Mouse (Mus musculus): ENCODE data around the gene Trappc2l. TPM values are rescaled to one million over a fixed set of nuclear protein-coding genes. Genes with fewer than 3 reads are reported as not detected.
"Not testable (repeated sequence)": the region's sequence is repeated elsewhere in the genome, so short reads cannot be mapped to it uniquely, and the experiment has no call there.

Trappc2l gene
- polyA plus RNA-seq, 1 experiment from 2014 or later = 48.9 TPM

DNA sequence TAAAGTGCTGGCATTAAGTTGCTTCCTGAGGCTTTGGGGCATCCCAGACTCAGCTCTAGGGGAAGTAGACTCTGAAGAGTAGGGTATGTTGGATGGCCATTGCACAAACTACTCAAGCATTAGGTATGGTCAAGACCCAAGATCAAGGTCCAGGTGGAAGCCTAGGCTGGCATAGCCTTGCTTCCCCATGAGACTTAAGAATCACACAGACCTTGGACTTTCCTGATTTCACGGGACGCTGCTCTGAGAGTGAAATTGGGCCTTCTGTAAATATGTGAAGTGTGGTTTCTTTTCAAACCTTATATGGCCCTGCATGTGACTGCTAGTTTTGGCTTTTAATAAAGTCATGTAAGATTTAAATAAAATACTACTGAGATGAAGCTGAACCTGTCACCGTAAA is 38.7 kb upstream of the Trappc2l start:
- Histone ChIP-seq H3K36me3 (peaks cover 53% of the 10 kb centered on the region), H3K9me3 (no peaks in the 10 kb centered on the region), H3K9ac (no peak overlapping the region), H3K4me1 (peaks cover 50% of the 10 kb centered on the region), H3K27ac (no peak overlapping the region), H3K27me3 (no peaks in the 10 kb centered on the region), H3K4me2 (no peak overlapping the region), H3K4me3 (no peak overlapping the region)
- ATAC-seq (ENCODE audit: insufficient number of reproducible peaks, low FRiP score, low TSS enrichment, low read depth) = no peak
- 89% methylated on average over 3 of the region's 3 CpGs for WGBS

DNA sequence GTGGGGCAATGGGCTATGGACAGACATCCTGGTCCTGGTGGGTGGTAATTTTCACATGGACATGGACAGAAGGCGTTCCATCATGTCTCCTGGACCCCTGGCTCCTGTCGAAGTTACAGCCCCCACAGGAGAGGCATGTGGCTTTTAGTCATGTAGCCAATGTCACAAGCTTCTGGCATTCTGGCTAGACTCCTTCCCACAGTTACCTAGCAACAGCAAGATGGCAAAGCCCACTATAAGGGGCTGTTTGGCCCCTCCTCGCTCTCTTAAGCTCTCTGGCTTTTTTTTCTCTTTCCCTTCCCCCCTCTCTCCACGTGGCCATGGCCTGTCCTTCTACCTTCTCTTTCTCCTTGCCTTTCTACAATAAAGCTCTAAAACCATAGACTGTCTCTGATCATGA is 38.3 kb upstream of the Trappc2l start:
- not testable (repeated sequence) for ATAC-seq (ENCODE audit: insufficient number of reproducible peaks, low FRiP score, low TSS enrichment, low read depth); H3K9me3 ChIP-seq; H3K4me2 ChIP-seq; H3K9ac ChIP-seq; H3K27me3 ChIP-seq; H3K4me3 ChIP-seq
- 55% methylated on average over 4 of the region's 4 CpGs for WGBS
- Histone ChIP-seq H3K4me1 (peaks cover 50% of the 10 kb centered on the region), H3K36me3 (peaks cover 53% of the 10 kb centered on the region), H3K27ac (0 out of 2 replicates have a peak overlapping the region, but pooled peaks have one; percentile 33)

DNA sequence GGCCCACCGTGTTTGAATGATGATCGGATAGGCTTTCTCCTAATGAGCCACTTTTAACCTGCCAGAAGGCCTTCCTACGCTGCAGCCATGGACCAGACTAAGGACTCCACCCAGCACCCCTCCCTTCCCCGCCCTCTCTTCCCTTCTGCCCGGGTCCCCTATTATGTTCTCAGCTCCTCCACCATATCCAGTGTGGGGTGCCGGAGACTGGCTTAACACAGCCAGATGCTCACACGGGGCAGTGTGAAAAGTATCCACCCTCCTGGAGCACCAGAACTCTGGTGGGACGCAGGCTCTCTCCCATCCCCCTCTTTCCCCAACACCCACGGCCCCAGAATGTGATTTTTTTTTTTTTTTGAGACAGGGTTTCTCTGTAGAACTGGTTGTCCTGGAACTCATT is 37.9 kb upstream of the Trappc2l start:
- peaks cover 53% of the 10 kb centered on the region for H3K36me3 ChIP-seq
- WGBS = 63% methylated on average over 9 of the region's 9 CpGs
- H3K4me2 ChIP-seq = no peak overlapping the region
- no peak overlapping the region for H3K4me3 ChIP-seq
- no peaks in the 10 kb centered on the region for H3K9me3 ChIP-seq
- H3K9ac ChIP-seq = no peak overlapping the region
- no peak for ATAC-seq (ENCODE audit: insufficient number of reproducible peaks, low FRiP score, low TSS enrichment, low read depth)
- no peaks in the 10 kb centered on the region for H3K27me3 ChIP-seq
- H3K4me1 ChIP-seq = peaks cover 50% of the 10 kb centered on the region
- H3K27ac ChIP-seq = 0 out of 2 replicates have a peak overlapping the region, but pooled peaks have one; percentile 33

DNA sequence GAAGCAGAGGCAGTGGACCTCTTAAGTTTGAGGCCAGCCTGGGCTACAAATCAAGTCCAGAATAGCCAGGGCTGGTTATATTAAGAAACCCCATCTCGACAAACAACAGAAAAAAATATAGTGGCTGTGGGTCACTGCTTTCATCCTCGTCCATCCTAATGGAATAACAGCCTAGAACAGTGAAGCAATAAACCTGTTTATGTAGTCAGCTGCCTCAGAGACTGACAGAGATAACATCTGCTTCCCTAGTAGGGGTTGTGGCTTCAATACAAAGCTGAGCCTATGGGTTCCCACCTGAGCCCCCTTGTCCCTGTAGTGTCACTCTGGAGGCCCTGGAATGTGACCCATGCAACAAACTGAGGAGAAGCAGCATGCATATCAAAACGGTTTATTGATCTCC is 37.2 kb upstream of the Trappc2l start:
- no peak overlapping the region for H3K4me3 ChIP-seq

DNA sequence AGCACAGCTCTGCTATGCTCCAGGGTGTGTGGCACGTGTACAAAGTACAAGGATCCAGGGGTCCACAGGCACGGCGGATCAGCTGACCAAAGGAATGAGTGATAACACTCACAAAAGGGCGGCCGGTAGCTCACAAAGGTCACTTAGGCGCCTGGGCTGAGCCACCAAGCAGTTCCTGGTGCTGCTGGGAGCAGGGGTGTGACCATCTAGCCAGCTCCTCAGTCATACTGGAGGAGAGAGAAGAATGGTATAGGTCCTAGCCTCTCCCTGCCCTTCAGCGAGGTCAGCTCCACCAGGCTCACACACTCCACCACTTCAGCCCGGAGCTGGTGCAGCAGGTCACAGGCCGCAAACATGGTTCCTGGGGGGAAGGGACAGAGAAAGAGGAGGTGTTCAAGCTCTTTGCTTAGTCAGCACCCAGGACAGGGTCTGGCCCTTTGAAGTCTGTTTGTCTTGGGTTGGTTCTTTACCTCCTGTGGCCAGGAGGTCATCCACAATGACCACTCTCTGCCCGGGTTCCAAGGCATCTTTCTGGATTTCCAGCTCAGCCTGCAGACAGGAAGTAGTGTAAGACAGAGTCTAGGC is 36.7 kb upstream of the Trappc2l start:
- Histone ChIP-seq H3K4me3 (no peak overlapping the region), H3K4me2 (no peak overlapping the region; the same call in 1 of the 2 replicates), H3K9ac (no peak overlapping the region), H3K4me1 (peaks cover 49% of the 10 kb centered on the region), H3K9me3 (no peaks in the 10 kb centered on the region), H3K27me3 (no peaks in the 10 kb centered on the region), H3K27ac (no peak overlapping the region), H3K36me3 (peaks cover 49% of the 10 kb centered on the region)
- WGBS = 47% methylated on average over 10 of the region's 10 CpGs
- ATAC-seq (ENCODE audit: insufficient number of reproducible peaks, low FRiP score, low TSS enrichment, low read depth) = no peak

More for the DNA sequence above, 37.2 kb upstream of the Trappc2l start:
- no peaks in the 10 kb centered on the region for H3K27me3 ChIP-seq
- H3K4me2 ChIP-seq = no peak overlapping the region
- no peak overlapping the region for H3K9ac ChIP-seq
- H3K9me3 ChIP-seq = no peaks in the 10 kb centered on the region
- 39% methylated on average over 3 of the region's 3 CpGs for WGBS
- peaks cover 49% of the 10 kb centered on the region for H3K4me1 ChIP-seq
- no peak overlapping the region for H3K27ac ChIP-seq
- no peak for ATAC-seq (ENCODE audit: insufficient number of reproducible peaks, low FRiP score, low TSS enrichment, low read depth)
- H3K36me3 ChIP-seq = peaks cover 53% of the 10 kb centered on the region

DNA sequence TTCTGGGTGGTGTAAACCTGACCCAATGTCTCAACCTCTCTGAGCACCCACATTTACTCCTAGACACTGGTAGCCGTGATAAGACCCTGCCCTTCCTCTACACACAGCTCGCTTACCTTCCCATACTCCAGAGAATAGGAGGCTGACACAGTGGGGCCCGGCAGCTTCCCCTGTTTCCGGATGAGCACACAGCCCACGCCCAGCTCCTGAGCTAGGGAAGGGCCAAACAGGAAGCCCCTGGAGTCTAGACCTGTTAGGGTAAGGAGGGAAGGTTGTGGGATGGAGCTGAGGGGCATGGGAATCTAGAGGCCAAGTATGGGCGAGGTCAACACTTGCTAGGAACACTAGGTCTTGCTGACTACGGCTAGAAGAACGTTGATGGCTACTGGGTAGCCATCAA is 36.2 kb upstream of the Trappc2l start:
- Histone ChIP-seq H3K9me3 (no peaks in the 10 kb centered on the region), H3K9ac (no peak overlapping the region), H3K4me1 (peaks cover 48% of the 10 kb centered on the region), H3K4me3 (peak overlapping the region; percentile 76), H3K36me3 (peaks cover 44% of the 10 kb centered on the region), H3K27ac (no peak overlapping the region), H3K27me3 (no peaks in the 10 kb centered on the region), H3K4me2 (peak overlapping the region; percentile 79)
- no peak for ATAC-seq (ENCODE audit: insufficient number of reproducible peaks, low FRiP score, low TSS enrichment, low read depth)
- WGBS = 70% methylated on average over 8 of the region's 8 CpGs

DNA sequence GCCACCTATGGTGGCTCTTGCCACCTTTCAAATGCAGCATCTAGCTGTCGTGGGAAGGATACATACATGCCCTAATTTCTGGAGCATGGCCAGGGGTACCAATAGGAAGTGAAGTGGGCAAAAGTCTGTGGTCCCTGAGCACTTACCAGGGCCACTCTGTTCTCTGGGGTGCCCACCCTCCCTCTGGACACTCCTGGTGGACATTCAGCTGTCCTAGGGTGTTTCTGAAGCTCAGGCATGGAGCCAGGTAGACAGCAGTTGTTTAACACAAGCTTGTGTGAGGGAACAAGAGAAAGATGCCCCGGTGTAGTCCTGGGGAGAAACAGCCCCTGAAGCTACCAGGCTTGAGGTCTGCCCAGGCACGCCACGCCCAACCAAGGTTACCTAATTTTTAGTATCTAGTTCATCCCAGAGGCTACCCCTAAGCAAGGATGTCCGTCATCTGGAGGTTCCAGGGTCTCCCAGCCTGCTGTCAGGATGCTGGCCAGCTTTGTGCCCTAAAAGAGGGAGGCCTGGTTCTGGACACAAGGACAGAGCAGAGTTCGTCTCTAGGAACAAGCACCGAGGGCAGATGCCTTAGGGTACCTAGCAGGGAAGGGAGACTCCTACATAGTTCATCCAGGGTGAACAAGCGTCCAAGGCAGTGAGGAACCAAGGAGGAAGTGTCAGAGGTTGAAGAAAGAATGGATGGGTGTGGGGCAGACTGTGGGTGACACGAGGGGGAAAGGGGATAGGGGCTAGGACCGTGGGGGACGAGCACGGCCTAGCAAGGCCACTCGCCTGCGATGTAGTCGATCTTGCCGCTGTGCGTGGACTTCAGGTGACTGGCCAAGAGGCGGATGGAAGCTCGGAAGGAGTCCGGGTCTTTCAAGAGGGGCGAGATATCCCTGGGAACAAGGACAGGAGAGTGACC is 35.4 kb upstream of the Trappc2l start:
- ATAC-seq (ENCODE audit: insufficient number of reproducible peaks, low FRiP score, low TSS enrichment, low read depth) = no peak
- H3K27ac ChIP-seq = peak overlapping the region; percentile 73
- H3K4me2 ChIP-seq = peak overlapping the region; percentile 79
- peak overlapping the region; percentile 65 for H3K9ac ChIP-seq
- no peaks in the 10 kb centered on the region for H3K9me3 ChIP-seq
- no peaks in the 10 kb centered on the region for H3K27me3 ChIP-seq
- peak overlapping the region; percentile 76 for H3K4me3 ChIP-seq
- H3K4me1 ChIP-seq = peaks cover 54% of the 10 kb centered on the region
- peaks cover 37% of the 10 kb centered on the region for H3K36me3 ChIP-seq
- 16% methylated on average over 21 of the region's 21 CpGs for WGBS

DNA sequence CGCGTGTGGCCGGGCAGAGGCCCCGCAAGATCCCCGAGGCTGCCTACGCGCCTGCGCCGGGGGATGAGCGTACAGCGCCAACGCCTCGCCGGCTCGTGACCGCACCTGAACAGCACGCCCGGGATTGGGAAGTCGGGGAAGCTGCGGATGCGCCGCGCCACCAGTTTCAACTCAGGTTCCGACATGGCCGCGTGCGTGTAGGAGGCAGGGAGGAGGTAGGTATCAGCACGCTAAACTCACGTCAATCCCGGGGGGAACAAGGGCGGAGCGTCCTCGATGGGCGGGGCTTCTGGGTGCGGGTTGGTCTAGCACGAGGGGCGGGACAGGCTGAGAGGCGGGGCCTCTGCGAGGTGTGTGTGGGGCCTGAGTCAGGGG is 34.8 kb upstream of the Trappc2l start, which contains the start of gene Aprt:
TSS of gene Aprt (minus strand) at position 262 of the 375 bp plus-strand sequence.
- WGBS = under 1% methylated on average over 39 of the region's 39 CpGs
- no peaks in the 10 kb centered on the region for H3K9me3 ChIP-seq
- peak within 1 kb of the TSS; percentile 73 for H3K27ac ChIP-seq
- peak; percentile 89 for ATAC-seq (ENCODE audit: insufficient number of reproducible peaks, low FRiP score, low TSS enrichment, low read depth)
- peak within 1 kb of the TSS; percentile 65 for H3K9ac ChIP-seq
- peaks cover 56% of the 10 kb centered on the region for H3K4me1 ChIP-seq
- H3K36me3 ChIP-seq = peaks cover 30% of the 10 kb centered on the region
- peak within 1 kb of the TSS; percentile 76 for H3K4me3 ChIP-seq
- no peaks in the 10 kb centered on the region for H3K27me3 ChIP-seq
- H3K4me2 ChIP-seq = peak within 1 kb of the TSS; percentile 79

DNA sequence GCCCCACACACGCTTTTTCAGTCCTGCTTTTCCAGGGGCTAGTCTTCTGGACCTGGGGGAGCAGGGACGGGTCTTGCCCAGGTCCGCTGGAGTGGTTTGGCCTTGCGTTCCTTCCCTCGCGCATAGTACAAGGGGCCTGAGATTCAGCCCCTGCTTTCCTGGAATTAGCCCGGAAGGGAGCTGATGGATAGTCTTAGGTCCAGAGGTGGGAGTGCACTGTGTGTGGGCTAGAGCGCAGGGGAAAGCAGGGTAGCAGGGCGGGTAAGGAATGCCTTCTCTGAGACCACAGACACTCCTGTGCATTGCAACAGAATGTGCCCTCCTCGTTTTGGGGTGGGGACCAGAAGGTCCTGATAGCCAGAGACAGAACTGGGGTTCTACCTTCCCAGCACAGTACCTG is 34.3 kb upstream of the Trappc2l start:
- H3K36me3 ChIP-seq = peaks cover 25% of the 10 kb centered on the region
- H3K9me3 ChIP-seq = no peaks in the 10 kb centered on the region
- no peaks in the 10 kb centered on the region for H3K27me3 ChIP-seq
- H3K4me2 ChIP-seq = peak overlapping the region; percentile 79
- 44% methylated on average over 10 of the region's 10 CpGs for WGBS
- ATAC-seq (ENCODE audit: insufficient number of reproducible peaks, low FRiP score, low TSS enrichment, low read depth) = no peak
- H3K4me3 ChIP-seq = peak overlapping the region; percentile 76
- peak overlapping the region; percentile 63; the same call in 1 of the 2 replicates for H3K27ac ChIP-seq
- no peak overlapping the region for H3K9ac ChIP-seq
- peaks cover 56% of the 10 kb centered on the region for H3K4me1 ChIP-seq

DNA sequence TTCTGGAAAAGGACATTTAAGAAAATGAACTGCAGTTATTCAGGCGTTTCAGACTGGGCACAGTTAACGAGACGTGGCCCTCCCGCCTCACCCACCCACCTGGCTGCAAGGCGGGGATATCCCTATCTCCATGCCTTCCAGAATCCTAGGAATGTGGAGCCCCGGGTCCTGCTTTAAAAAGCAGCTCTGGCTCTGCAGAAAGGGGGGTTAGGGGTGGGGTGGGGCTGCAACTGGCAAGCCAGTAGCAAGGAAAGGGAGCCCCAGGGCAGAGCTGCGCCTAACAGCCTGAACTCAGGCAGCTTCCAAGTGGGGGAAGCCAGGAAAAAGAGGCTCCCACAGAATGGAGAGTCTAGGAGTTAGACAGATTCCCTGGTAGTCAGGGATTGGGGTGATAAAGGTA is 32.2 kb upstream of the Trappc2l start:
- H3K4me2 ChIP-seq = no peak overlapping the region
- H3K9me3 ChIP-seq = no peaks in the 10 kb centered on the region
- H3K9ac ChIP-seq = no peak overlapping the region
- H3K27ac ChIP-seq = peak overlapping the region; percentile 68
- H3K4me3 ChIP-seq = no peak overlapping the region
- ATAC-seq (ENCODE audit: insufficient number of reproducible peaks, low FRiP score, low TSS enrichment, low read depth) = no peak
- 9% methylated on average over 7 of the region's 7 CpGs for WGBS
- peaks cover 56% of the 10 kb centered on the region for H3K4me1 ChIP-seq
- H3K36me3 ChIP-seq = peaks cover 7% of the 10 kb centered on the region; the same call in 1 of the 2 replicates
- H3K27me3 ChIP-seq = no peaks in the 10 kb centered on the region

DNA sequence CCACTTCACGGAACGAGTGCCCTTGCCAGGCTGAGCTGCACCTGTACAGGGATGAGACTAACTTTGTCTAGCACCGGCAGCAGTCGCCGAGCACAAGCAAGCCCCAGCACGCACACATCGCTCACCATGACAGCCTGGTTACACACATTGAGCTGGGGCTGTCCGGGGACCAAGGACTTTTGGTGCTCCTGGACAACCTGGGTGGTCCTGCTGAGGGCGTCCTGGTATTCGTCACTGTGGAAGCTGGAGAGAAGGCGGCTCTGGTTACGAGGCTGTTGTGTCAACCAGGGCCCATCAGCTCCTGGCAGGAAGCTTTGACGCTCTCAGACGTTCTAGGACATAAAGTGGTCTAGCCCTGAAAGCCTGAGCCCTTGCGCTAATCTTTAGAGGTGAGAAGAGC is 30.5 kb upstream of the Trappc2l start:
- no peak overlapping the region for H3K4me3 ChIP-seq
- H3K4me1 ChIP-seq = peaks cover 43% of the 10 kb centered on the region
- no peaks in the 10 kb centered on the region for H3K27me3 ChIP-seq
- H3K9ac ChIP-seq = no peak overlapping the region
- H3K4me2 ChIP-seq = no peak overlapping the region
- H3K9me3 ChIP-seq = no peaks in the 10 kb centered on the region
- WGBS = 30% methylated on average over 15 of the region's 15 CpGs
- no peak for ATAC-seq (ENCODE audit: insufficient number of reproducible peaks, low FRiP score, low TSS enrichment, low read depth)
- H3K27ac ChIP-seq = no peak overlapping the region
- H3K36me3 ChIP-seq = no peaks in the 10 kb centered on the region

DNA sequence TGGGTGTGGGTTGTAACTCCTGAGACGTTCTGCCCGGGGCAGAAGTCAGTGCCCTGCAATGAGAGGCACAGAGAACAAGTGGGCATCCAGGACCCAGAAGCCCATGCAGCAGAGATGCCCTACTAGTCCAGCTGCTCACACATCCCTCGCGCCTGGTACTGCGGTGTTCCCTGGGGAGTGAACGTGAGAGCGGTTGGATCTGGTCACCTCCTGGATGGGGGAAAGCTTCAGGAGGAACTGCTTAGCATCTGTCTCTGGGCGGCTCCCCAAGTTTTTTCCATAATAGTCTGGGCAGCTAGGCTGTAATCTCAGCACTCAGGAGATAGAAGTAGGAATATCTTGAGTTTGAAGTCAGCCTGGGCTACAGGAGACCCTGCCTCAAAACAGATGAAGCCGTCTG is 26.5 kb upstream of the Trappc2l start:
- no peak for ATAC-seq (ENCODE audit: insufficient number of reproducible peaks, low FRiP score, low TSS enrichment, low read depth)
- Histone ChIP-seq H3K27me3 (no peaks in the 10 kb centered on the region), H3K4me2 (no peak overlapping the region), H3K36me3 (no peaks in the 10 kb centered on the region), H3K27ac (no peak overlapping the region), H3K9me3 (no peaks in the 10 kb centered on the region), H3K9ac (no peak overlapping the region), H3K4me1 (peaks cover 17% of the 10 kb centered on the region), H3K4me3 (no peak overlapping the region)
- WGBS = 72% methylated on average over 9 of the region's 9 CpGs

Measured in limb, embryonic 15.5 days (tissue).